Mouse (Mus musculus) G1E-ER4 (cell line): Measurements from ENCODE around the gene AC170998.1. TPM values are rescaled to one million over a fixed set of nuclear protein-coding genes. Genes with fewer than 3 reads are reported as not detected.

Experiments used
- GATA1 ChIP-seq: IDR thresholded peaks from one replicate; pipeline ENCODE4 v1.8.0; 2012; ENCODE audit warnings: low read length, inconsistent platforms
- polyA plus RNA-seq: library from polyadenylated mRNA; stranded (reverse); fragments of >175 nt; gene quantifications from 2 replicates; pipeline ENCODE4 v1.2.3, GENCODE M21; 2012

AC170998.1 gene
- polyA plus RNA-seq, 1 experiment = 0.18 TPM

- TF ChIP-seq GATA1 = no peak
Measured at GRCm38 (mm10) chr17:28769121-28769874, 43.4 kb downstream of the AC170998.1 start, which contains the start of gene Mapk13. Gene Mapk13 (plus strand): TSS chr17:28769297.

- TF ChIP-seq GATA1 = no peak
Measured at GRCm38 (mm10) chr17:28769875-28770421, 44.1 kb downstream of the AC170998.1 start.

- TF ChIP-seq GATA1 = no peak
Measured at GRCm38 (mm10) chr17:28771289-28771688, 45.4 kb downstream of the AC170998.1 start.

- TF ChIP-seq GATA1 = no peak
Measured at GRCm38 (mm10) chr17:28775161-28775560, 49.3 kb downstream of the AC170998.1 start.

Other genes with a start within 250 kb of the AC170998.1 start
- gene Fkbp5, start 208.6 kb upstream of the AC170998.1 start, polyA plus RNA-seq = 19.5 and 28.4 TPM in 2 replicates
- not detected in 2 replicates for gene Armc12, start 195.3 kb upstream of the AC170998.1 start, polyA plus RNA-seq
- gene Clpsl2, start 176.7 kb upstream of the AC170998.1 start, polyA plus RNA-seq = not detected in 2 replicates
- gene Clps, start 165.3 kb upstream of the AC170998.1 start, polyA plus RNA-seq = not detected in 2 replicates
- not detected in 2 replicates for gene Lhfpl5, start 150.4 kb upstream of the AC170998.1 start, polyA plus RNA-seq
- gene Srpk1, start 103.4 kb upstream of the AC170998.1 start, polyA plus RNA-seq = 46.2 and 97.6 TPM in 2 replicates
- 0.05 and 0.40 TPM in 2 replicates for gene Slc26a8, start 35.9 kb upstream of the AC170998.1 start, polyA plus RNA-seq
- gene Mapk14, start 34.8 kb upstream of the AC170998.1 start, polyA plus RNA-seq = 62.6 and 98.9 TPM in 2 replicates
- not detected in 2 replicates for gene Mapk13, start 43.2 kb downstream of the AC170998.1 start, polyA plus RNA-seq
- 25.0 and 27.6 TPM in 2 replicates for gene Brpf3, start 75.0 kb downstream of the AC170998.1 start, polyA plus RNA-seq
- not detected in 2 replicates for gene Pnpla1, start 132.3 kb downstream of the AC170998.1 start, polyA plus RNA-seq
- gene 4930539E08Rik, start 189.2 kb downstream of the AC170998.1 start, polyA plus RNA-seq = not detected in 2 replicates
- gene Pxt1, start 217.8 kb downstream of the AC170998.1 start, polyA plus RNA-seq = not detected in 2 replicates
- gene Kctd20, start 225.9 kb downstream of the AC170998.1 start, polyA plus RNA-seq = 87.9 and 111 TPM in 2 replicates